Mouse (Mus musculus): ENCODE data around the gene H2-M10.1. TPM values are rescaled to one million over a fixed set of nuclear protein-coding genes. Genes with fewer than 3 reads are reported as not detected.
"Not testable (repeated sequence)": the region's sequence is repeated elsewhere in the genome, so short reads cannot be mapped to it uniquely, and the experiment has no call there.

The H2-M10.1 gene
- polyA plus RNA-seq (2015; fragmentation: Nextera tagmentation; extraction: Ambion mirVana): not detected in 2 replicates

DNA sequence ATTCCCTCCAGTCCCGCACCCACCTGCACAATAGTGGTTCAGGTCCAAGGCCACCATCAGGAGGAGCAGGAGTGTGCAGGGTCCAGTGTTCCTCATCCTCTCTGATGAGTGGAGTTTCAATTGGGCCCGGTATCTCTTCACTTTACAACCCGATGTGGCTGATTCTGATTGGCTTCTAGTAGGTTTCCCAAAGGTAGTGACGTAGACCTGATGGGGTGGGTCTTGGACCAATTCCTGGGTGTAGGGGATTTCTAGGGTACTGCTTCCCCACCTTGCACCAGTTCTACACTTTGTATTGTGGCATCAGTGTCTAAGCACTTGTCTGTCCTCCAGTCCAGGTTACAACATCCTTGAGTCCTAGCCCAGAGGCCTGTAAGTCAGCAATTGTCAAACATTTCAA, at the start of gene H2-M10.1:
H2-M10.1 (minus strand) TSS at position 101 of the 400 bp plus-strand sequence.
- Histone ChIP-seq H3K27ac (ENCODE audit: low read depth, low read length) (no peak within 1 kb of the TSS), H3K9me3 (ENCODE audit: control insufficient read depth) (no peaks in the 10 kb centered on the region), H3K27me3 (replicated peaks; ENCODE audit: control insufficient read depth, insufficient read depth, low read length) (no peaks in the 10 kb centered on the region), H3K4me3 (ENCODE audit: low read depth, low read length) (no peak within 1 kb of the TSS), H3K9ac (ENCODE audit: low read depth, low read length) (no peak within 1 kb of the TSS), H3K4me2 (replicated peaks; ENCODE audit: low read depth) (no peak within 1 kb of the TSS), H3K36me3 (ENCODE audit: control insufficient read depth, insufficient read depth) (no peaks in the 10 kb centered on the region), H3K4me1 (replicated peaks; ENCODE audit: control insufficient read depth, insufficient read depth, low read length) (no peaks in the 10 kb centered on the region)
- 84% methylated on average over 4 of the region's 4 CpGs for WGBS
- no peak for ATAC-seq
- no peak for TF ChIP-seq CTCF (IDR thresholded peaks at IDR 0.05; ENCODE audit: low read depth)

DNA sequence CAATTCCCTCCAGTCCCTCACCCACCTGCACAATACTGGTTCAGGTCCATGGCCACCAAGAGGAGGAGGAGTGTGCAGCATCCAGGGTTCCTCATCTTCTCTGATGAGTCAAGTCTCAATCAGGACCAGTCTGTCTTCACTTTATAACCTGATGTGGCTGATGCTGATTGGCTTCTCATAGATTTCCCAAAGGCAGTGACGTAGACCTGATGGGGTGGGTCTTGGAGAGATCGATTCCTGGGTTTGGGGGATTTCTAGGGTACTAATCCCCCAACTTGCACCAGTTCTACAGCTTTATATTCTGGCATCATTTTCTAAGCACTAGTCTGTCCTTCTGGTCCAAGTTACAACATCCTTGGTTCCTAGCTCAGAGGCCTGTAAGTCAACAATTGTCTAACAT, 42.4 kb upstream of the H2-M10.1 start, which contains the start of gene H2-M10.3:
H2-M10.3 (minus strand) TSS at position 101 of the 400 bp plus-strand sequence.
- H3K4me3 ChIP-seq (ENCODE audit: low read depth, low read length); H3K9ac ChIP-seq (ENCODE audit: low read depth, low read length); ATAC-seq; H3K4me1 ChIP-seq (replicated peaks; ENCODE audit: control insufficient read depth, insufficient read depth, low read length); H3K9me3 ChIP-seq (ENCODE audit: control insufficient read depth); H3K27ac ChIP-seq (ENCODE audit: low read depth, low read length); H3K36me3 ChIP-seq (ENCODE audit: control insufficient read depth, insufficient read depth); H3K27me3 ChIP-seq (replicated peaks; ENCODE audit: control insufficient read depth, insufficient read depth, low read length); H3K4me2 ChIP-seq (replicated peaks; ENCODE audit: low read depth): not testable (repeated sequence)
- 90% methylated on average over 2 of the region's 2 CpGs for WGBS

DNA sequence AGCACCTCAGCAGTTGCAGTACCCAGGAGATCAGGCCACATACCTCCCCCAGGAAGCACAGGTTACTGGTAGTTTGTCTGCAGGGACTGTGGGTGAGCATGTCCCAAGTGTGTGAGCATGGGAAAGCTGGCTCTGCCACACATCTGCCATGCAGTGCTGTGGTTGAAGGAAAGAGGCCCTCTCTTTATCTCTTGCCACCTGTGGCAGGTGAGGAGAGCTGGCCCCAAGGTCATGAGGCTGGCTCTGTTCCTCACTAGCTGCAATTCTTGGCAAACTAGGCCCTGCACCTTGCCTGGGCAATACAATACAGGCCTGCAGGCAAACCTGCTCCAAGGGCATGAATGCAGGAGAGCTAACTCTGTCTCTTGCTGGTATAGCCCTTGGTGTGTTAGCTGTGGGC, 36.4 kb upstream of the H2-M10.1 start:
- not testable (repeated sequence) for H3K9ac ChIP-seq (ENCODE audit: low read depth, low read length); H3K4me1 ChIP-seq (replicated peaks; ENCODE audit: control insufficient read depth, insufficient read depth, low read length); H3K4me3 ChIP-seq (ENCODE audit: low read depth, low read length); H3K36me3 ChIP-seq (ENCODE audit: control insufficient read depth, insufficient read depth); H3K4me2 ChIP-seq (replicated peaks; ENCODE audit: low read depth); H3K9me3 ChIP-seq (ENCODE audit: control insufficient read depth); H3K27ac ChIP-seq (ENCODE audit: low read depth, low read length); H3K27me3 ChIP-seq (replicated peaks; ENCODE audit: control insufficient read depth, insufficient read depth, low read length); ATAC-seq

DNA sequence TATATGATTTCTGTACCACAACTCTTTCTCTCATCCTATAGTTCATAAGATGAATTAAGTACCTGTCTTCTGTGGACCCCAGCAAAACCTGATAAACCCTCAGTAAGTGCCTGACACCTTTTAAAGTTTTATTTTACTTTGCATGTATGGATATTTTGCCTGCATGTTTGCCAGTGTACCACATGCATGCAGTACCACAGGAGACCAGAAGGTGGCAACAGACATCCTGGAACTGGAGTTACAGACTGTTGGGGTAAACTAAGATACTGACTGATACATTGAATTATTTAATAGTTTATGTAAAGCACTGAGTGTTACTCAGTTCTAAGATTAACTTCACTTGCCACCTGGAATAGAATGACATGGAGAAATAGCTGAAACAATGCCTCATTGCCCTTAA, 31.6 kb upstream of the H2-M10.1 start:
- not testable (repeated sequence) for H3K4me2 ChIP-seq (replicated peaks; ENCODE audit: low read depth); H3K4me3 ChIP-seq (ENCODE audit: low read depth, low read length); ATAC-seq; H3K36me3 ChIP-seq (ENCODE audit: control insufficient read depth, insufficient read depth); H3K9me3 ChIP-seq (ENCODE audit: control insufficient read depth); H3K27me3 ChIP-seq (replicated peaks; ENCODE audit: control insufficient read depth, insufficient read depth, low read length); H3K9ac ChIP-seq (ENCODE audit: low read depth, low read length); H3K4me1 ChIP-seq (replicated peaks; ENCODE audit: control insufficient read depth, insufficient read depth, low read length); H3K27ac ChIP-seq (ENCODE audit: low read depth, low read length)
- TF ChIP-seq CTCF (IDR thresholded peaks at IDR 0.05; ENCODE audit: low read depth): peak; percentile 81

DNA sequence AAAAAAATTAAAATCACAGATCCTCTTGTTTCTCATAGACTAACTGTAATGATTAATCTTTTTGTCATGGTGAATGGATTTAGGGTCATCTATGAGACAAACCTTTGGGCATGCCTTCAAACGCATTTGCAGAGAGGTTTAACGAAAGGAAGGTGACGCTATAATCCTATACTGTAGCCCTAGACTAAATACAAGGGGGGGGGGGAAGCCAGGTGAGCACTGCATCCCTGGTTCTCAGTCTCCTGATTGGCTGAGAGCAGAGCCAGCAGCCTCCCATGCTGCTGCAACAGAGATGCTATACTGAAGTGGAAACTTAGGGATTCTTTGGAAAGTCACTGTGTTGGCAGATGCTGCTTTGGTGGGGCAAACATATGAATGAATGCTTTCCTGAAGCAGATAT, 29.8 kb upstream of the H2-M10.1 start:
- Histone ChIP-seq H3K4me2 (replicated peaks; ENCODE audit: low read depth) (no peak overlapping the region), H3K27me3 (replicated peaks; ENCODE audit: control insufficient read depth, insufficient read depth, low read length) (0 out of 2 replicates have a peak, but pooled peaks cover 3% of the 10 kb centered on the region), H3K27ac (ENCODE audit: low read depth, low read length) (no peak overlapping the region), H3K36me3 (ENCODE audit: control insufficient read depth, insufficient read depth) (no peaks in the 10 kb centered on the region), H3K9ac (ENCODE audit: low read depth, low read length) (no peak overlapping the region), H3K9me3 (ENCODE audit: control insufficient read depth) (no peaks in the 10 kb centered on the region), H3K4me1 (replicated peaks; ENCODE audit: control insufficient read depth, insufficient read depth, low read length) (no peaks in the 10 kb centered on the region), H3K4me3 (ENCODE audit: low read depth, low read length) (no peak overlapping the region)
- 46% methylated on average over 3 of the region's 3 CpGs for WGBS
- no peak for ATAC-seq
- TF ChIP-seq CTCF (IDR thresholded peaks at IDR 0.05; ENCODE audit: low read depth): no peak

DNA sequence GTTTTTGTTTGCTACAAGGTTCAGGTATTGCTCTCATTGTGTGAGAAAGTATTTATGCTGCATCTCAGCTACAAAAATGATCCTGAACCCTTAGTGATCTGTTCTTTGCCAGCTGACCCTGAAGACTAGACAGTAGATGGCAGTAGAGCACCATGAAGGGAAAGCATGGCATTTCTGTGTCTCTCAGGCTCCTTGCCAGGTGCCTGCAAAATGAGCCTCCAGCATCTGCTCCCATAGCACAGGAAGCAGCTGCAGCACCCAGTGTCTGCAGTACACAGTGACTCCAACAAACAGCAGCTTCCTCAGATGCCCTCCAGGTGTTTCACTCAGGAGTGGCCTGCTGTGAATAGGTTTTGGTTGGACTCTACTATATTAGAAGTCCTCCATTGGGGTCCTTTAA, 29.4 kb upstream of the H2-M10.1 start:
- not testable (repeated sequence) for H3K9me3 ChIP-seq (ENCODE audit: control insufficient read depth); H3K4me2 ChIP-seq (replicated peaks; ENCODE audit: low read depth); H3K4me1 ChIP-seq (replicated peaks; ENCODE audit: control insufficient read depth, insufficient read depth, low read length); H3K9ac ChIP-seq (ENCODE audit: low read depth, low read length); ATAC-seq; H3K27ac ChIP-seq (ENCODE audit: low read depth, low read length); H3K4me3 ChIP-seq (ENCODE audit: low read depth, low read length); H3K27me3 ChIP-seq (replicated peaks; ENCODE audit: control insufficient read depth, insufficient read depth, low read length); H3K36me3 ChIP-seq (ENCODE audit: control insufficient read depth, insufficient read depth)
- peak; percentile 86 for TF ChIP-seq CTCF (IDR thresholded peaks at IDR 0.05; ENCODE audit: low read depth)

DNA sequence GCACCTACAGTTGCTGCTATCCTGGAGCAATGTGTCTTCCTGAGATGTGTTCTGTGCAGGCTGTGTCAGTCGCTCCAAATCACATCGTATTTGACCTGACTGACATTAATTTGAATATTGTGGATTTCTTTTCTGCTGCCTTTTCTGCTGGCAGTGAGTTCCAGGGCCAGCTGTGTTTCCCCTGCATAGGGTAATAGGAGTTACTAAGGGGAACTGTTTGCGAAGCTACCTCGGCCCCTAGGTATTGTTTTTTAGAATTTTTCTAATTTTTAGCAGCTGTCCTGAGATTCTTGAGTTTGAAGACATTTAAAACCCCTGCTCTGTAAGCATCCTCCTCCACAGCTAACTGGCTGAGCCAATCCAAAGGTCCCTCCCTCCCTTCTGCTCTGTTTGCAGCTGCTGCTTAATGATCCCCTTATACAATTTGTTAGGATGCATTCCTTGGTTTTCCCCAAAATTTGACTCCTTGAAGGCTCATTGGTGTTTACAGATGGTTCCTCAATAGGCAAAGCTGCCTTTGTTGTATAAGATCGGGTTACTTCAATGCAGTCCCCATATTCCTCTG, 10.2 kb downstream of the H2-M10.1 start:
- WGBS: 33% methylated on average over 5 of the region's 5 CpGs
- ATAC-seq: no peak
- H3K27ac ChIP-seq (ENCODE audit: low read depth, low read length): no peak overlapping the region
- no peak overlapping the region for H3K9ac ChIP-seq (ENCODE audit: low read depth, low read length)
- no peak for TF ChIP-seq CTCF (IDR thresholded peaks at IDR 0.05; ENCODE audit: low read depth)
- no peaks in the 10 kb centered on the region for H3K9me3 ChIP-seq (ENCODE audit: control insufficient read depth)
- peak overlapping the region; percentile 78 for H3K4me2 ChIP-seq (replicated peaks; ENCODE audit: low read depth)
- H3K4me1 ChIP-seq (replicated peaks; ENCODE audit: control insufficient read depth, insufficient read depth, low read length): no peaks in the 10 kb centered on the region
- no peaks in the 10 kb centered on the region for H3K36me3 ChIP-seq (ENCODE audit: control insufficient read depth, insufficient read depth)
- H3K27me3 ChIP-seq (replicated peaks; ENCODE audit: control insufficient read depth, insufficient read depth, low read length): no peaks in the 10 kb centered on the region
- peak overlapping the region; percentile 52 for H3K4me3 ChIP-seq (ENCODE audit: low read depth, low read length)

All from intestine, postnatal 0 days (tissue).